Mouse (Mus musculus) erythroblast, embryonic 14.5 days (primary cell): ENCODE results near the gene Yes1.

Experiments
- GATA1 ChIP-seq: IDR thresholded peaks from 2 replicates; pipeline ENCODE4 v1.6.1; 2012; ENCODE audit warnings: low read length, inconsistent platforms, mixed read lengths
- TAL1 ChIP-seq: IDR thresholded peaks from 3 replicates; pipeline ENCODE4 v1.6.1; 2012; ENCODE audit warnings: low read length, inconsistent platforms, mixed read lengths

GRCm38 (mm10) chr5:32735779-32736178 is 124.8 kb downstream of the Yes1 start:
- TF ChIP-seq TAL1 (no peak), GATA1 (no peak)
